Mouse (Mus musculus): ENCODE data around the gene Pacsin2.

The Pacsin2 gene

GRCm38 (mm10) chr15:83452219-83452760, 12.1 kb downstream of the Pacsin2 start:
- intact Hi-C loops (cut with DNase I), result no loop called here

DNA sequence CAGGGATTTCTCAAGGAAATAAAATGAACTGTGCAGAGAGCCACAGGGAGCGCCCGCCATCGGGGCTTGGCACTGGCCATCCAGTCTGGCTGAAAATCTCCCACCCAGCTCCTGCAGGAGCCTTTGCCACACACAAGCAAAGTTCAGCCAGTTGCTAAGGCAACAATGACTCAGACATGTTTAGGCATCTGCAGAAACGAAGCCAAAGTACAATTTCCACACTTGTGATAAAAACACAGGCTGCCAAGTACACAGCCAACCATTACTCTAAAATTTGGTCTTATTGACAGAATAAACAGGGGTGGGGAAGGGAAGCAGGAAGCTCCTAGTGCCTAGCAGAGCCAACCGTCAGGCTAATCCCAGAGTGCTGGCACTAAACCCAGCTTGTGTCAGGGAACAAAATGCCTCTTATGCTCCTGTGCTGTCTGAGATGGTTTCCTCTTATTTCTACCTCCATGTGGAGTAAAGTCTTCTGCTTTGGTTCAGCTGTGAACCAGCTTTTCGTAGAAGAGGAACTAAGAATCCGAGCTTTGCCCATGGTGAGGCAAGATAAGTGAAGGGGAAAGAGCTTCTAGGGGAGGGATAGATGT, 12.7 kb downstream of the Pacsin2 start:
- intact Hi-C loops (cut with DNase I), result no loop called here

DNA sequence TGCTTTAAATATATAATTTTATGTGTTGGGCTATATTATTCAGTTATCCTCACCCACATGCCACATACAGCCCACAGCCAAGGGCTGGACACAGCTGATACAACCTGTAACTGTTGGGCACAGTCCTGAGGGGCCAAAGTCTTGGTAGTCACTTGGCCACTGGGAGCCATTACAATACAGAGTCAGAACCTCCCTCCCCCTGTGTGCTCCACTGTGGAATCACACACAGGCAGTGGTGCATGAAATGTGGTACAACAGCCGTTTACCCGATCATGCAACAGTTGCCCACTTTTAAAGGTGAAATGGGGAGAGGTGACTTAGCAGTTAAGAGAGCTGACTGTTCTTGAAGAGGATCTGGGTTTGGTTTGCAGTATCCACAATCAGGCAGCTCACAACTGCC, 14.4 kb downstream of the Pacsin2 start:
- intact Hi-C loops (cut with DNase I), result no loop called here

DNA sequence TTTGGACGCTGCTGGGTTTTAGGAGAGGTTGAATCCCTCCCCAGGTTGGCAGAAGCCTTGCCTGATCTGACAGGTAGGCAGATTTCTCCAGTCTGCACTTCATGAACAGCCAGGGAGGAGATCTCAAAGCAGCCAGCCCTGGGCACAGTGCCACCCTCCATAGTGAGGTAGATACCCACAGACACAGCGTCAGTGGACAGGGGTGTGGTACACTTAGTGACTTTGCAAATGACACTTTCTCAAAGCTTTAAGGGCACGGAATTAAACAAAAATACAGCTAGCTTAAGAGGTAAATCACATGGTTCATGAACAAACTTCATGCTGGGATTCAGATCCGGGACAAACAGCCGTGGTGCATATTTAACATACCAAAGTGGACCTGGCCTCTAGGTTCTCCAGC, 15.8 kb downstream of the Pacsin2 start:
- intact Hi-C loops (cut with DNase I), result no loop called here

GRCm38 (mm10) chr15:83447791-83448544, 16.4 kb downstream of the Pacsin2 start:
- intact Hi-C loops (cut with DNase I), result no loop called here

DNA sequence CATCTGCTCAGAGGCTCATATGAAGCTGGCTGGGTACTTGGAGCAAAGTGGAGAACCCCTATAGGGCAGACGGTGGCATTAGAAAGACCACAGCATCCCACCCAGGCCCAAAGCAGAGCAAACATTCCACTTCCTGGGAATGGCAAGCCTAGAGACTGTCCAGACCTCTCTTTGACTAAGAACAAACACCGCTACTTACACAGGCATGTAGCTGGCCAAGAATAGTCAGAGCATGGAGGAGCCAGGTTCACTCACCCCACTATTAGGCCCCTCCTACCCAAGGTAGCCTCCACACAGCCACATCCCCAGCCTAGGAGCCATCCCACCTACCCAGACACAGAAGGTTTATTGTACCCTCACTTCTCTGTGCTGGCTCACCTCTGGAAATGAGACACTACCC, 18.5 kb downstream of the Pacsin2 start:
- intact Hi-C loops (cut with DNase I), result no loop called here

- intact Hi-C loops (cut with DNase I), result no loop called here
Measured at GRCm38 (mm10) chr15:83445383-83445782, 19.0 kb downstream of the Pacsin2 start.

DNA sequence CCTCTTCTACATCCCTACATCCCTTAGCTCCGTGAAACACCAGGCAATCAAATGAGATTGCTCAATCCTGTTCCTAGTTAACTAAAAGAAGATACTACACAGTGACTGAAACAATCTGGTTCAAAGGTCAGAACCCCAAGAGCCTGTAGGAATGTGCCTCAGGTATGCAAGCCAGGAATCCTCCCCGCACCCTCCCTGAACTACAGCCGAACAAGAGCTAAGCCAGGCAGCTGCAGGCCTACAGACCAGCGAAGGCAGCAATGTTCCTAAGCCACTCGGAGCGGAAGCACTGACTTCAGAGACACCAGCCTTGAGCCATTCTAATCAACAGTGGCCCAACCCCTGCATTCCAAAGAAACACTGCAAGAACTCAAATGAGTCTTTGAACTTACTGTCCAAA, 20.0 kb downstream of the Pacsin2 start:
- intact Hi-C loops (cut with DNase I), result no loop called here

DNA sequence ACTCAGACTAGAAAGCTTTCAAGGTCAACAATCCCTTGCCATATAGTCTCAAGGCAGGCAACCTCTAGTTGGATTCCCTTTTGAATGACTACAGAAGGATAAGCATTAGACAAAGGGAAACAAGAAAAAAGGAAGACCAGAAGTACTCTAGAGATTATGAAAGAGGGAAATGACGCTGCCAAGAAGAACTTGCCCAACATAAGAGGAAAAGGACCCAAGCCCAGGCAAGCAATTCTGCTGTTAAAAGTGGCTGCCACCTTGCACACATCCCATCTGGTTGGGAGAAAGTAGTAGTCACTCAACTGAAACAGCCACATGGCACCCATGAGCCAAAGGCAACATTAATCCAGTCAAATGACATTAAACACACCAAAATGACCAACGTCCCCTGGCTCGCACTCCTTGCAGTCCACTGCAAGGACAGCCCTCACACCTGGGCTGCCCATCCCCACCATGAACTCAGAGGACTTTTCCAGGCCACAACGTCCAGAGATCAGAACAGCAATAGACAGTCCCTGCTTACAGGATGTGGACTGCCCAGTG, 21.8 kb downstream of the Pacsin2 start:
- intact Hi-C loops (cut with DNase I), result no loop called here

DNA sequence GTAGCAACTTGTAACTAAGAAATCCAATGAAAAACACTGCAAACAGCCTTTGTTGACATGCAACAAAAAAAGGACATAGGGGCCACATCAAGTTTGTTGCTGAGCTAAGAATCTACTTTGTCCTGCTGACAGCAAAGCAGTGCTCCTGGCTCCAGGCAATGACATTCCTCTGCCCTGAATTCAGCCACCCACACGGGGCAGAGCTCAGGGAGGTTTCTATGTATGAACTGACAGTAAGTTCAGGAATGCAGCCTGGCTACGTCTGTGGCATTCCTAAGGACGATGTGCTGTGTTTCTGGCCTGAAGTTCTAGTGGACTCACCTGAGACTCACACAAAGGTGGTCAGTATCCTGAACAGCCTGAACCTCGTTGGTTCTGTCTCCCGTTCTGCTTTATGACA, 23.7 kb downstream of the Pacsin2 start:
- intact Hi-C loops (cut with DNase I), result no loop called here

DNA sequence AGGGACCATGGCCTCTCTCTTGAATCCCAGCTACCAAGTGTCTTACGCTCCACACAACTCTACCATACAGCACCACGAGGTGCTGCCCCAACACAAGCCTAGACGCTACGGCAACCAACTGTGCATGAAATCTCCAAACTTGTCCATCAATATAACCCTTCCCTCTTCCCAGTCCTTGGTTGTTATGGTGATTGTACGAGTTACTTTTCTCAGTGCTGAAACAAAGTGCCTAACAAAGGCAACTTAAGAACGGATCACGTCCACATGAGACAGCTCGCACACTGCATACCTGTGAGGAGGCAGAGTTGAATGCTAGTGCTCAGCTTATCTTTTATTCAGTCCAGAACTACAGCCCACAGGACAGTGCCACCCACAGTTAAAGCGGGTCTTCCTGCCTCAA, 27.9 kb downstream of the Pacsin2 start:
- intact Hi-C loops (cut with DNase I), result no loop called here

- intact Hi-C loops (cut with DNase I), result no loop called here
Measured at GRCm38 (mm10) chr15:83435324-83436090, 28.9 kb downstream of the Pacsin2 start.

DNA sequence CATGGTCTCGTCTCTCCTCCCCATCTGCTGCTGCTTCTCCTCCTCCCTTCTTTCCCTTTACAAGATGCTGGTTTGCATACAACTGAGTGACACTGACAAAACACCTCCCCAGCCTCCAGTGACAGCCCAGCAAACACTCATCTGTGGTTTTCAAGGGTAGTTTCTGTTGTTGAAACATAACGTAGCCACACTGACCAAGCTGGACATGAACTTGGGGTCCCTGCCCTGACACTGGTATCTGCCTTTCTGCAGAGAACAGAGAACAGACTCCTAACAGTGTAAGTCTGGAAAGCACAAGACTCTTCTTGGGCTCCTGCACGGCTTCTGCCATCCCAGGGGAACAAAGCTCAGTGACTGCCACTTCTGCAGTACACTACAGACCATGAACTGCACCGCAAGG, 29.7 kb downstream of the Pacsin2 start:
- intact Hi-C loops (cut with DNase I), result no loop called here

DNA sequence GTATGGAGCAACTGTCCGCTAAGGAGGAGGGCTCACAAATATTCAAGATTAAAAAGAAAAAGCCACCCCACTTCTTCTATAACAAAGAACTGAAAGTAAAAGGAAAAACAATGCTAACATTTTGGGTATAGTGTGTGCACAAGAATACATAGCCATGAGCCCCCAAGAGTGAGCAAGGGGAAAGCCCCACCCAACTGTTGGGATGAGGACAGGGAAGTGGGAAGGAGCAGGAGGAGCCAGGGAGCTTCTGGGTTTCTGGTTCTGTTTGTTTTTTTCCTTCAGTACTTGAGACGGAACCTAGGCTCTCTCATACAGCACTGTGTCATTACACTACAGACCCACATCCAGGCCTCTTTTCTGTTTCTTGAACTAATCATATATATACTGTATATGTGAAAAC, 31.1 kb downstream of the Pacsin2 start:
- intact Hi-C loops (cut with DNase I), result no loop called here

GRCm38 (mm10) chr15:83432231-83433031, 32.0 kb downstream of the Pacsin2 start:
- intact Hi-C loops (cut with DNase I), result no loop called here

DNA sequence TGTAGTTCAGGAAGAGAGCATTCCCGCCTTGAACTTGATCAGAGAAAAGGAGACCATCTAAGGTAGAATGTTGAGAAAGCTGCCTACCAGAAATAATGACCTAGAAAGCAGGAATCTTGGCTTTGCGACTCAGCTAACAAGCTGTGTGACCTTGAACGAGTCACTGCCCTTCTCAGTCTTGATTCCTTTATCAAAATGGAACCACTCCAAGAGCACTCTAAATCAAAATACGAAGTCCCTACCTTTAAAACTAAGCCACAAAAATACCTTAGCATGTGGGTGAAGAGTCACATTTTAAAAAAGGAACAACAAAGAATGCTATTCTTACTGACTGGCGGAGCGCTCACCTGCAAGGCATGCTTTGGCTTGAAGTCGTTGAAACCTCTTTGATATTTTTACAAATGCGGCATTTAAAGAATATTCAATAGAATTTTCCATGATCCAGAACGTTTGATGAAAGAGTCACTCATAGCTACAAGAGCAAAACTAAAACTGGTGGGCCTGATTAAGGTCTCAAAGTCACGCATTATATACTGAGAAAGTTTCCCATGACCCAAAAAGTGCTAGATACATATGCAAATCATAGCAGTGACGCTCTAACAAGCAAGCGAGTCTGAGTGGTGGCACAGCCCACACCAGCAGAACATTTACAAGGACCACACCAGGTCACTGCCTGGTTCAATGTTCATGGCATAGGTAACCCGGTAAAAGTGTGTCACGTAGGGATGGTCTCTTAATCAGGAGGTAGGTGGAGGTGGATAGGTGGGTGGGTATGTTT, 33.2 kb downstream of the Pacsin2 start:
- intact Hi-C loops (cut with DNase I), result no loop called here

GRCm38 (mm10) chr15:83430419-83430818, 34.0 kb downstream of the Pacsin2 start:
- intact Hi-C loops (cut with DNase I), result no loop called here

- intact Hi-C loops (cut with DNase I), result no loop called here
Measured at GRCm38 (mm10) chr15:83428586-83428985, 35.8 kb downstream of the Pacsin2 start.

DNA sequence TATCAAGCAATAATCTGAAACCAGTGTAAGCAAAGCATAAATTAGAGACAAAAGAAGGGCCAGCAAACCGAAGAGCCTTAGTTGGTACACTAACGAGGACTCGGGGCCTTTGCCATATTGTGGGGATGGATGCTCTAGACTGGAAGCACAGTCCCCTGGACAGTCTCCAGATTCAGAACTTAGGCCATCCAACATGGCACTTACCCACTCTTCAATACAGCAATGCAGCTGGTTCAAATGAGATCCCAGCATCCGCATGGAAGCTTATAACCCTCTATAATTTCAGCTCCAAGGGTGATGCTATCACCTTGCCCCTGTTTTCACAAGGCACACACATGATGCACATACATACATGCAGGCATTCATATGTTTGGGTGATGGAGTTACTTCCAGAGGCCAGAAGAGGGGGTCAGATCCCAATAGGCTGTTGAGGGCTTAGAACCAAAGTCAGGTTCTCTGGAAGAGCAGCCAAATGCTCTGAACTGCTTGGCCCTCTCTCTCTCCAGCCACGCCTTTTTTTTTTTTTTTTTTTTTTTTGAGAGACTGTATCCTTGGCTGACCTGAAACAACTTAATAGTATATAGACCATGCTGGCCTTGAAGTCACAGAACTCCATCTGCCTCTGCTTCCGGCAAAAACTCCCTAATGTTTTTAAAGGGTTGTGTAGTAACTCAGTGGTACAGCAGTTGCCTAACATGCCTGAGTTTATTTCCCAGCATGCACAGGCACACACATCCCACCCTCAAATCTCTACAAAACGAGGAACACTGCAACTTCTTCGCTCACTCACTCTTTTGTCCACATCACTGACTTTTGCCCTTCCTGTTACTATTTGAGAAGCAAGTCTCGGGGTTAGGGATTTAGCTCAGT, 36.9 kb downstream of the Pacsin2 start:
- intact Hi-C loops (cut with DNase I), result no loop called here
